ENCODE assay signal across 19 mouse cellular contexts in genomic region chr8:127428004-127428403, GRCm38 (mm10).
DNase-seq lines count a peak whose midpoint lies in the region; ATAC-seq and TF ChIP-seq lines count a peak whose summit lies in the region.
"Had no signal": no experiment of that assay in that cellular context is flagged by ENCODE, and none has a peak within 500 bp of the region (broad histone marks: within the 10 kb centered on the region; RNA-seq: fewer than 3 reads in every experiment).

No protein-coding gene starts in this region.

- WGBS in forebrain, embryonic 16.5 days: 32% methylated on average over 7 of the region's 7 CpGs
- WGBS in forebrain, embryonic 13.5 days: 70% methylated on average over 7 of the region's 7 CpGs

- peak; percentile 61 for ATAC-seq in forebrain, embryonic 16.5 days
- ATAC-seq in forebrain, embryonic 13.5 days: no peak; the same call in 1 of the 2 replicates
- ATAC-seq: inflammation-experienced regulatory T-cells, adult 6 months; intestine, postnatal 0 days had no signal

- no peaks in the 10 kb centered on the region for H3K27me3 ChIP-seq in forebrain, embryonic 16.5 days (replicated peaks; ENCODE audit: control insufficient read depth, insufficient read depth, low read length)
- no peaks in the 10 kb centered on the region for H3K27me3 ChIP-seq in forebrain, embryonic 13.5 days
- H3K27me3 ChIP-seq: embryonic facial prominence, embryonic 13.5 days; heart, embryonic 12.5 days had no signal

- TF ChIP-seq POLR2A in brain, embryonic 14.5 days (IDR thresholded peaks at IDR 0.05; ENCODE audit: borderline replicate concordance, extremely low read depth, insufficient read depth, insufficient read length, poor library complexity, severe bottlenecking): no peak

- DNase-seq in layer of hippocampus, adult 2 months (ENCODE audit: low spot score in 2 of 2): no peak
- DNase-seq in layer of hippocampus, postnatal 36 days: no peak
- DNase-seq in brain, adult 2 months (ENCODE audit: low read depth, low spot score): peak; percentile 26
- DNase-seq in brain, embryonic 14.5 days (ENCODE audit: low read depth): peak; percentile 76
- DNase-seq: adrenal gland, adult 2 months; adrenal gland, postnatal 25 days; cerebellum, adult 11 months; cerebellum, adult 8-10 months; cerebellum, postnatal 36 days; gastrocnemius, postnatal 10 days; heart, adult 2 months had no signal

- peaks cover 20% of the 10 kb centered on the region for H3K4me1 ChIP-seq in forebrain, embryonic 16.5 days (replicated peaks; ENCODE audit: control insufficient read depth, insufficient read depth, low read length)
- H3K4me1 ChIP-seq in forebrain, embryonic 13.5 days: peaks cover 22% of the 10 kb centered on the region
- H3K4me1 ChIP-seq: embryonic facial prominence, embryonic 13.5 days; heart, embryonic 12.5 days had no signal

- no peak overlapping the region for H3K4me3 ChIP-seq in forebrain, embryonic 16.5 days (replicated peaks; ENCODE audit: low read length)
- no peak overlapping the region for H3K4me3 ChIP-seq in forebrain, embryonic 13.5 days
- H3K4me3 ChIP-seq in layer of hippocampus, adult 2 months: no peak overlapping the region
- H3K4me3 ChIP-seq: embryonic facial prominence, embryonic 13.5 days; heart, adult 2 months; heart, embryonic 12.5 days; hindbrain, embryonic 10.5 days had no signal

- TF ChIP-seq CTCF in layer of hippocampus, adult 2 months (conservative IDR thresholded peaks at IDR 0.05): no peak
- no peak for TF ChIP-seq CTCF in brain, embryonic 14.5 days (IDR thresholded peaks at IDR 0.05; ENCODE audit: borderline replicate concordance, extremely low read depth, insufficient read depth, insufficient read length)

- H3K9me3 ChIP-seq in forebrain, embryonic 16.5 days (ENCODE audit: control insufficient read depth, low read length): no peaks in the 10 kb centered on the region
- H3K9me3 ChIP-seq in forebrain, embryonic 13.5 days (replicated peaks): no peaks in the 10 kb centered on the region
- H3K9me3 ChIP-seq: embryonic facial prominence, embryonic 13.5 days; heart, embryonic 12.5 days; hindbrain, embryonic 10.5 days had no signal

- H3K36me3 ChIP-seq in forebrain, embryonic 16.5 days (ENCODE audit: control insufficient read depth, insufficient read depth): no peaks in the 10 kb centered on the region
- peaks cover 5% of the 10 kb centered on the region; the same call in 1 of the 2 replicates for H3K36me3 ChIP-seq in forebrain, embryonic 13.5 days (ENCODE audit: poor library complexity, severe bottlenecking)

- no peak overlapping the region for H3K9ac ChIP-seq in forebrain, embryonic 16.5 days (replicated peaks; ENCODE audit: low read depth, low read length)
- no peak overlapping the region for H3K9ac ChIP-seq in forebrain, embryonic 13.5 days
- H3K9ac ChIP-seq: embryonic facial prominence, embryonic 13.5 days; heart, embryonic 12.5 days; hindbrain, embryonic 14.5 days had no signal

- H3K27ac ChIP-seq in forebrain, embryonic 16.5 days (ENCODE audit: low read length): peak overlapping the region; percentile 56
- no peak overlapping the region for H3K27ac ChIP-seq in forebrain, embryonic 13.5 days
- peak overlapping the region; percentile 49; the same call in 1 of the 2 replicates for H3K27ac ChIP-seq in layer of hippocampus, adult 2 months
- H3K27ac ChIP-seq: embryonic facial prominence, embryonic 13.5 days; heart, adult 2 months; hindbrain, embryonic 10.5 days; hindbrain, embryonic 14.5 days had no signal

- no peak overlapping the region for H3K4me2 ChIP-seq in forebrain, embryonic 16.5 days (ENCODE audit: low read length)
- no peak overlapping the region for H3K4me2 ChIP-seq in forebrain, embryonic 13.5 days
- H3K4me2 ChIP-seq: embryonic facial prominence, embryonic 13.5 days; heart, embryonic 12.5 days; hindbrain, embryonic 14.5 days had no signal

Comparison
In these comparisons a context has a peak if more than half of its experiments do, and no peak if none do; other contexts are left out.
1. DNase-seq: peak in brain, adult 2 months (single experiment) and brain, embryonic 14.5 days (single experiment); none in layer of hippocampus, adult 2 months (0 of 2) and layer of hippocampus, postnatal 36 days (0 of 2).